Mouse (Mus musculus) gastrocnemius, postnatal 36 days (tissue): ENCODE data around the gene Zfp345. TPM values are rescaled to one million over a fixed set of nuclear protein-coding genes. Genes with fewer than 3 reads are reported as not detected.
"Not testable (repeated sequence)": the region's sequence is repeated elsewhere in the genome, so short reads cannot be mapped to it uniquely, and the experiment has no call there.

Source experiments
- DNase-seq, 2 experiments: peaks; one replicate each; pipeline ENCODE4 v3.0.0; 2022
- intact Hi-C: fragments of 180-260 bp; cut with DNase I; formaldehyde crosslinking; loops from one replicate; pipeline ENCODE4 v1.15.1; 2025
- long read RNA-seq, 2 experiments: library from polyadenylated mRNA; stranded (forward); transcript quantifications; one replicate each; pipeline ENCODE4 v2.0.0; 2021
- total RNA-seq, 2 experiments: library from RNA; stranded (reverse); gene quantifications; 2 replicates each; pipeline ENCODE4 v1.2.3; 2021

The Zfp345 gene
- not detected for total RNA-seq
- long read RNA-seq, experiment 1: 0 reads
- long read RNA-seq, experiment 2: 0 reads

- DNase-seq, intact Hi-C loops: not testable (repeated sequence)
These were observed at the start of gene Zfp345 for GRCm38 (mm10) chr2:150484939-150485778. Zfp345 (minus strand) TSS chr2:150485091.

DNA sequence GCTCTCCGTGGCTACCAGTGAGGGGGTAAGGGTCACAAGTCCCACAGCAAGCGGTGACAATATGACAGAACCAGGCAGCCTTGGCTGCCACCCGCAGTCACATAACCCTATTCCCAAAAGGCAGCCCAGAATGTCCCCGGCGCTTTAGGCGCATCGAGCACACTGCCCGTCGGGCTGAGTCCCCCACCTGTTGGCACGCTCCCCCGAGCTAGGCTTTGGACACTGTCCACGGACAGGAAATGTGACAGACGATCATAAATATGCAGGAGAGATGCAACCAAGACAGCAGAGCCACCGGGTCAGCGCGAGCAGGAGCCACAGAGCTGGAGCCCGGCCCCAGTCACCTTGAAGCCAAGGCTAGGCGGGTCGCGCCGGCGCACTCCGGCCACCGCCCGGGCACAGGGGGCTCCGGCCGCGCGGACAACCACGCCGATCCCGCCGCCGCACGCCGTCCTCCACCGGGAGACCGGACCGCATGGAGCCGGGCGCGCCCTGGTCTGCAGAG lies 40.9 kb upstream of the Zfp345 start:
- no peak for DNase-seq
- intact Hi-C loops: no loop called here

GRCm38 (mm10) chr2:150512837-150513236 lies 27.9 kb upstream of the Zfp345 start:
- DNase-seq: no peak
- intact Hi-C loops: no loop called here

- DNase-seq, intact Hi-C loops: not testable (repeated sequence)
These were observed 15.5 kb upstream of the Zfp345 start for GRCm38 (mm10) chr2:150500124-150500973.

- no peak for DNase-seq
- intact Hi-C loops: no loop called here
These were observed 8.1 kb upstream of the Zfp345 start for GRCm38 (mm10) chr2:150493031-150493430.

GRCm38 (mm10) chr2:150451180-150451919 lies 33.5 kb downstream of the Zfp345 start, which contains the start of gene Zfp442:
Zfp442 (minus strand) TSS chr2:150451486.
- intact Hi-C loops: loop anchor here (10.0 kb wide), 1 partner anchor 237 kb away; the partner anchor contains the start of gene Zfp937
- peak; percentile 62 to 66 for DNase-seq

GRCm38 (mm10) chr2:150439084-150439483 lies 45.8 kb downstream of the Zfp345 start:
- intact Hi-C loops, DNase-seq: not testable (repeated sequence)

Other genes starting within 250 kb of the Zfp345 start
- 1 to 10 TPM; 1.2 to 2.9 TPM for gene Gm21994, start 229.5 kb downstream of the Zfp345 start, total RNA-seq
- under 1 TPM in 1 of 2 experiments, not detected in 1; 0.07 TPM for gene Gm14124, start 227.6 kb downstream of the Zfp345 start, total RNA-seq
- gene Gm10130, start 161.4 kb downstream of the Zfp345 start, total RNA-seq: 1 to 10 TPM in 1 of 2 experiments, not detected in 1; 1.9 TPM
- gene 3300002I08Rik, start 122.3 kb downstream of the Zfp345 start, total RNA-seq: 1 to 10 TPM; 1.3 to 1.4 TPM
- gene Zfp442, start 33.6 kb downstream of the Zfp345 start, total RNA-seq: 1 to 10 TPM; 1.4 to 2.0 TPM
- not detected for gene Cst7, start 85.3 kb upstream of the Zfp345 start, total RNA-seq
- 10 to 100 TPM; 16.0 to 19.3 TPM for gene Apmap, start 123.5 kb upstream of the Zfp345 start, total RNA-seq
- 10 to 100 TPM; 10.7 to 26.5 TPM for gene Acss1, start 183.4 kb upstream of the Zfp345 start, total RNA-seq
- not detected for gene Vsx1, start 204.3 kb upstream of the Zfp345 start, total RNA-seq